Mouse (Mus musculus): ENCODE data around the gene Ncoa5.

Gene Ncoa5

GRCm38 (mm10) chr2:165034131-165035057 lies at the start of gene Ncoa5:
Gene Ncoa5 (minus strand): TSS chr2:165034867.
- DNase-seq (ENCODE audit: low spot score in 2 of 2), result peak; percentile 96 to 98

DNA sequence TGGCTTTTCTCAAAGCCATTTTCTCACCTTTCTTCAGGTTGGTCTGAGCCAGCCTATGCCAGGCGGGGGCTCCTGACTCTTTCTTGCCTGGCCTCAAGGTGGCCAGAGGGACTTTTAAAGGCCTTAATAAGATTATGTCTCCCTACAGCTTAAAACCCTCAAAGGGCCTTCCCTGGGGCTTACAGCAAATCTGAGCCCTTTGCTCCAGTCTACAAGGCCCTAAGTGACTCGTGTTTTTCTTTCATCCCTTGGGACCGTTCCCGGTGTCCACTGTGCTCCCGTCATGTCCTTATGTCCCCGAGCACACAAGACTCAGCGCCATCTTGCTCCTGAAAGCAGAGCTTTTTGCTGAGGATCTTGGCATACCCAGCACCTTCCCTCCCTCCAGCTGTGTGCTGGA lies 46.6 kb upstream of the Ncoa5 start:
- no peak for DNase-seq (ENCODE audit: low spot score in 2 of 2)

DNA sequence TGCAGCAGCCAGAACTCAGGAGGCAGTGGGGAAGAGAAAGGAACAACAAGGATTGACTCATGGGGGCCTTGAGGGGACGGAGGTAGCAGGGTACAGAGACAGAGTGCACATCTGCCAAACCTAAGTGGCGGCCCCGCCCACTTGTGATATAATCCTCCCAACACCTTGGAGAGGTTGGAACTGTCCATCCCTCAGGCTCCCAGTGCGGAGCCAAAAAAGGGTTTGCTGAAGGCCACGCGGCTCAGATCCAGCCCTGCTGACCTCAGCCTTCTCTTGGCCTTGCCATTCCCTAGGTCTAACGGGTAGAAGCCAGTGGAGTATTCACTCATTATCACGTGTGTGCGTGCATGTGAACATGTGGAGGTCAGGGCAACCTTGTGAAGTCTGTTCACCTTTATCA lies 46.0 kb upstream of the Ncoa5 start:
- no peak for DNase-seq (ENCODE audit: low spot score in 2 of 2)

GRCm38 (mm10) chr2:165078605-165079004 lies 43.9 kb upstream of the Ncoa5 start:
- no peak for DNase-seq (ENCODE audit: low spot score in 2 of 2)

DNA sequence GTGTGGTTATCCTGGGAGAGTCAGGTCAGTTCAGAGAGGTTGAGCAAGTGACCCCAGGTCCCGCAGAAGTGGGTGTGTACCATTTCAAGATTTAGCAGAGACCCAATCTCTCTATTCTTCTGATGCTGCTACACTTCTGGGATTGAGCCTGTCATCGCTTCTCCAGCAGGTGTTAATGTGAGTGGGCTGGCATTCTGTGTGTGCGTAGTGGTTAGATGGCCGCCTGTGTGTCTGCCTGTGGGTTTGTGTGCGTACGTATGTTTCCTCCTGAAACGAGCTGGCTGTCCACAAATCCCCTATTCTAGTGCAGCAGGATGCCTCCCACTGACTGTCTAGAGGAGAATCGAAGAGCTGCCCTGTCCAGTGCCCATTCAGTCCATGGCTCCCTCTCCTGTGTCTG lies 43.4 kb upstream of the Ncoa5 start:
- DNase-seq (ENCODE audit: low spot score in 2 of 2), result no peak

GRCm38 (mm10) chr2:165077055-165077454 lies 42.4 kb upstream of the Ncoa5 start:
- DNase-seq (ENCODE audit: low spot score in 2 of 2), result no peak

DNA sequence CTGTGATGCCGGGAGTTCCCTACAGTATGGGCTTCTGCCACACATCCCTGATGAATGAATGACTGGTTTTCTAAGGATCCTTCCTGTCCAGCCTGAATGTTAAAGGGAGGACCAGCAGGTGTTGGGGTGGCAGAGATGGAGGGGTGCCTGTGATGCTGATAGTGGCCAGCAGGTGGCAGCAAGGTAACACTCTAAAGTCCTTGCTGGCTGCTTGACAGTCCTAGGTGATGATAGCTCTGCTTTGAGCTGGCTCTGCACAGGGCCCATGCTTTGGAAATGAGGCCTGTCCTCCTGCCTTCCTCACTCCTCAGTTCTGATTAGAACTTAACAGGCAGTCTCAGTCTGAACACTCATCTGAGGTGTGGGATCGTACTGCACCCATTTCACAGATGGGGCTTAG lies 40.3 kb upstream of the Ncoa5 start:
- peak; percentile 67 to 87 for DNase-seq (ENCODE audit: low spot score in 2 of 2)

- no peak for DNase-seq (ENCODE audit: low spot score in 2 of 2)
These were observed 39.6 kb upstream of the Ncoa5 start for GRCm38 (mm10) chr2:165074081-165074884.

GRCm38 (mm10) chr2:165073381-165073781 lies 38.7 kb upstream of the Ncoa5 start:
- DNase-seq (ENCODE audit: low spot score in 2 of 2), result no peak

DNA sequence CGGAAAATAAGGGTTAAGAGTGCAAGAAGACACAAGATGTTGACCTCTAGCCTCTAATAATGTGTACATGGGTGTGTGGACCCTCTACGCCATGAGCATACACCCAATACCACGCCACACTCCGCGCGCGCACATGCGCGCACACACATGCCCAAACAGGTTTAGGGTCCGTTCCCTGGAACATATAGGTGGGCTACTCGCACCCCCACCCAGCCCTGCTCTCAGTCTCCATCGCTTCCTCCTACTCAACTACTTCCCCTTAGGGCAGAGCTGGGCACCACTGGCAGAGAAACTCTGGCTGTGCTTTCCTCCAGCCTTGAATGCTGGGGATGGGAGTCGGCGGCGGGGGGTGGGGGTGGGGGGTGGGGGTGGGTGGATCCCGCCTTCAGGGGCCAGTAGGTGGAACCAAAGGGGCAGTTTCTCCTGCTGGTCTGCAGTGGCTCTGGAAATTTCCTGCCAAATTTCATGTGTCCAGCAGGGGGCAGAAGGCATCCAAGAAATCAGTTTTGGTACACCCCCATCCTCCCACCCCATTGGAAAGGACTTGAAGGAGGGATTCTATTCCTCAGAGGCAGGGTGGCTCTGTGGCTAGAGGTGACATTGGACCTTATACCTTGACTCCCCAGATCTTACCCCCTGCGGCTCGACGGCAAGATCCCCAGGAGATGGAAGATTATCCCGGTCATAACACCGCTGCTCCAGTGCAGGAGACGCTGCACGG lies 35.6 kb upstream of the Ncoa5 start:
- peak in 1 of 2 experiments; percentile 32 for DNase-seq (ENCODE audit: low spot score in 2 of 2)

- DNase-seq (ENCODE audit: low spot score in 2 of 2), result no peak
These were observed 34.1 kb upstream of the Ncoa5 start for GRCm38 (mm10) chr2:165068806-165069205.

GRCm38 (mm10) chr2:165064489-165064888 lies 29.8 kb upstream of the Ncoa5 start:
- DNase-seq (ENCODE audit: low spot score in 2 of 2), result no peak

GRCm38 (mm10) chr2:165061638-165062433 lies 27.2 kb upstream of the Ncoa5 start:
- DNase-seq (ENCODE audit: low spot score in 2 of 2), result no peak

- DNase-seq (ENCODE audit: low spot score in 2 of 2), result no peak
These were observed 25.3 kb upstream of the Ncoa5 start for GRCm38 (mm10) chr2:165059961-165060360.

GRCm38 (mm10) chr2:165056377-165057085 lies 21.9 kb upstream of the Ncoa5 start:
- no peak for DNase-seq (ENCODE audit: low spot score in 2 of 2)

DNA sequence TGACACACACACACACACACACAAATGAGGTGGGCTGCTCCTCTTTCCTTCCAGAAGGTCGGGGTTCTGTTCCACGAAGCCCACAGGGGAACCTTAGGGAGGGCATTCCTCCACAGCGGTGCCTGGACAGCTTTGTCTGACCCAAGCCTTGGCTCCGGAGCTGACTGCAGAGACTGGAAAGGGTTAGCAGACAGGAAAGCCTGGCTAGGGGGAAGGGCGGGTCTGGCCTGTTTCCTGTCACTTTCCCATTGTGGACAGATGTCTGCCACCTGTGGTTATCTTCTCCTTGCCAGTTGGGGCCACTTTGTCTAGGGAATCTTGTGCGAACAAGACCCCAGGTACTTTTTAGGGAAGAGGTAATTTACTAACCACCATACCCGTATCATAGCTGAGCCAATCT lies 21.2 kb upstream of the Ncoa5 start:
- no peak for DNase-seq (ENCODE audit: low spot score in 2 of 2)

DNA sequence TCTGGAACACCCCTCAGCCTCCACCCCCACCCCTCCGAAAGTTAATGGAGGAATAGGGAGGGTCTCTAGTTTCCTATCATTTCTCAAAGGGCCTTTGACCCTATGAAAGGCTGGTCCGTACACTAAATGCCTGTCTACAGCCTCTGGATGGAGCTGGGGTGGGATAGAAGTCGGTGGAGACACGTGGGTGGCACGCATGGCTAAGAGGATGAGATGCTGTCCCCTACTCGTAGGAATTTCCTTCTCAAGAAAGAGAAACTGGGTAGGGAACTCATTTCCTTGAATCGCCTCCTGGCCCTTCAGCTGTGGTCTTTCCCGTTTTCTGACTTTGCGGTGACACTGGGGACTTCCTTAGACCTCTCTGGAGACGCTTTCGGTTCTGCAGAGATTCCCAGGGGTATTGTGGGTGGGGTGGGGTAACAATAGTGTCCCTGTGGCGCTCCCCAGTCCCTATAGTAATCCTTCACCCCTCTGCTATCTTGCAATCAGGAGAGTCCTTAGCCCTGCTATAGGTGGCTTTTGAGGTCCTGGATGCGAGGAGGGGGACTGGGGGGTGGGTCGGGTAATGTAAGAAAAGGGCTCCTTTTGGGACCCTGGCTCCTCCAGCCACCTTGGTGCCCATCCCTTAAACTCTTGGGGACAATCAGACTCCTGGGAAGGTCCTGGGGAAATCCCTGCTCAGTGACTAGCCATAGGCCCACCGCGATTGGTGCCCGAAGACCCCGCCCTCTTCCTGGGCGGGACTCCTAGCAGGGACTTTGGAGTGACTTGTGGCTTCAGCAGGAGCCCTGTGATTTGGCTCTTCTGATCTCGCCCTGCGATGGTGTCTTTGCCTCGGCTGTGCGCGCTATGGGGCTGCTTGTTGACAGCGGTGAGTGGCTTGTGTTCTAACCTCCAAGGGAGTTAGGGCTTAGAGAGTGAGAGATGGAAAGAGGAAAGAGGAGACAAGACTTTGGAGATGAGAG lies 20.5 kb upstream of the Ncoa5 start, which contains the start of gene Cd40:
TSS of gene Cd40 (plus strand) at position 740 of the 965 bp plus-strand sequence.
- peak; percentile 55 to 77 for DNase-seq (ENCODE audit: low spot score in 2 of 2)

- DNase-seq (ENCODE audit: low spot score in 2 of 2), result no peak
These were observed 16.9 kb upstream of the Ncoa5 start for GRCm38 (mm10) chr2:165051566-165051965.

GRCm38 (mm10) chr2:165050826-165051548 lies 16.3 kb upstream of the Ncoa5 start:
- no peak for DNase-seq (ENCODE audit: low spot score in 2 of 2)

Data from spleen, postnatal 4 days (tissue).